Comparison of ENCODE assay signal across 15 mouse cellular contexts in the genomic region with DNA sequence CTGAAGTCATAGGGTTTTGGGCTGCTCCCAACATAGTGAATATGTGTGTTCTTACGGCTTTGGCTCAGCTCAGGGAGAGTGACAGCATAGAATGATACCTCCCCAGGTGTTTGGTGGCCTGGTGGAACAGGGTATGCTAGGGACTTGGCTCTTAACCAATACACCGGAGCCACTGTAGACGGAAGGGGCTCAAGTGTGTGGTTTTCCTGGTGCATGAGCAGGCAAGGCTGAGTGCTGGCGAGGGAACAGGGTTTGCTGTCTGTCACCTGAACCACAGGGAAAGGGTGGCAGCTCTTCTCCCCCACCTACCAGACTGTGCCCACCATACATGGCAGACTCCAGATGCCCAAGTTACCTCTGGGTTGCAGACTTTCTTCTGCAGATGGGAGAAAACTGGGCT.
"Had no signal": no experiment of that assay in that cellular context is flagged by ENCODE, and none has a peak within 500 bp of the region (broad histone marks: within the 10 kb centered on the region; RNA-seq: fewer than 3 reads in every experiment).

No protein-coding gene starts in this region.

- H3K4me3 ChIP-seq: liver, embryonic 13.5 days; liver, embryonic 15.5 days; megakaryocyte, embryonic 14.5 days; midbrain, embryonic 13.5 days; midbrain, embryonic 15.5 days; neural tube, embryonic 12.5 days; stomach, embryonic 15.5 days had no signal

- H3K4me2 ChIP-seq: liver, embryonic 11.5 days; liver, embryonic 13.5 days; liver, embryonic 15.5 days; lung, embryonic 14.5 days; midbrain, embryonic 11.5 days; midbrain, embryonic 13.5 days; midbrain, embryonic 15.5 days; neural tube, embryonic 12.5 days; stomach, embryonic 15.5 days had no signal

- H3K27me3 ChIP-seq: liver, embryonic 13.5 days; liver, embryonic 15.5 days; megakaryocyte, embryonic 14.5 days; midbrain, embryonic 13.5 days; midbrain, embryonic 15.5 days; neural tube, embryonic 12.5 days; stomach, embryonic 15.5 days had no signal

- ATAC-seq: liver, postnatal 0 days; midbrain, embryonic 13.5 days; midbrain, embryonic 15.5 days had no signal

- H3K9ac ChIP-seq: liver, embryonic 13.5 days; liver, embryonic 15.5 days; liver, postnatal 0 days; lung, embryonic 14.5 days; midbrain, embryonic 13.5 days; midbrain, embryonic 15.5 days; neural tube, embryonic 12.5 days; stomach, embryonic 15.5 days had no signal

- H3K27ac ChIP-seq: liver, embryonic 13.5 days; liver, embryonic 15.5 days; midbrain, embryonic 13.5 days; midbrain, embryonic 15.5 days; neural tube, embryonic 12.5 days; stomach, embryonic 15.5 days; stomach, postnatal 0 days had no signal

- H3K4me1 ChIP-seq: liver, embryonic 13.5 days; liver, embryonic 15.5 days; megakaryocyte, embryonic 14.5 days; midbrain, embryonic 13.5 days; midbrain, embryonic 15.5 days; neural tube, embryonic 12.5 days; stomach, embryonic 15.5 days had no signal

- H3K36me3 ChIP-seq: liver, embryonic 13.5 days; liver, embryonic 15.5 days; midbrain, embryonic 13.5 days; midbrain, embryonic 15.5 days; neural tube, embryonic 12.5 days; stomach, embryonic 15.5 days had no signal

- DNase-seq: liver, embryonic 13.5 days; liver, postnatal 0 days; lung, embryonic 14.5 days; right cerebral cortex, postnatal 14 days; thymus, adult 2 months; thymus, postnatal 25 days had no signal

- H3K9me3 ChIP-seq: liver, embryonic 13.5 days; liver, embryonic 15.5 days; midbrain, embryonic 15.5 days; neural tube, embryonic 12.5 days; stomach, embryonic 15.5 days had no signal
